Mouse (Mus musculus): ENCODE measurements around the gene 6430550D23Rik.
"Not testable (repeated sequence)": the region's sequence is repeated elsewhere in the genome, so short reads cannot be mapped to it uniquely, and the experiment has no call there.

Gene 6430550D23Rik

DNA sequence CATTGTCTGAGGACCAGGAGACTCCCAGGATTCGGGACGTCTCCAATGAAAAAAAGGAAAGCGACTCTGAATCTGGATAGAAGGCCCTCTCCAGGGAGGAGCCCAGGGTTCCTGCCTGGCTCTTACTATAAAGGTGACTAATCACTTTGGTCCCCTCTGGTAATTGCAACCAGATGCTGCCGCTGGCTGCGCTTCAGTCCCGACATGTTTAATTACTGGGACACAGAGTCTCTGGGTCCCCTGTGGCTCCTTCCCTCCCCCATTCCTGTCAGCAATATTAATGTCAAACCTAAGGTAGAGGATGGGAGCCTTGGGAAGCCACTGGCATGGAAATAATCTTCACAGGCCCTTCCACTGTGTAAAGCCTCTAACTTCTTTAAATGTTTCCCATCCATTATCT, 58.4 kb downstream of the 6430550D23Rik start:
- no peak for DNase-seq

DNA sequence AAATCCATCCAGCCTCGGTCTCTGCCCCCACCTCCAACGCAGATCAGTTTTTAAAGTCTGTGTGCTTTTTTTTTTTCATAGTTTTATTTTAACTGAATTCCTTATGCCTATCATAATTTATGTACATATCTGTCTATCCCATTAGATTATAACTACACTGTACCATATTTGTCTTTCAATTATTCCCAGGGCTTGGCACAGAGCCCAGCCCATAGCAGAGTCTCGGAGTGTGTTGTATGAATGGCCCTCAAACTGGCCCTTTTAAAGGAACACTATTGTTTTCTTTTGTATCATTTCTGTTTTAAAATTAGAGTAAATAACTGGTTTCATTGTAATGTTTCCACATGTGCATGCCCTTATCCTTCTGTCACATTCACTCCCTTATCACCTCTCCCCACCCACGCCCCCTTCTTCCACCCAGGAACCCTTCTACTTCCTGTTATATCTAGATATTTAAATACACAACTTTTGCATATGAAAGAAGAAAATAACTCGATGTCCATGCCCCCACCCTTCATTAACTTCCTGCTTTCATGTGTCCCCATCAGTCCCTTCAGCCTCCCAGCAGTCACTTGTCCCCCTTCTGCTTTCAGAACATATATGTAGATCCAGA, 60.3 kb downstream of the 6430550D23Rik start:
- no peak for DNase-seq

DNA sequence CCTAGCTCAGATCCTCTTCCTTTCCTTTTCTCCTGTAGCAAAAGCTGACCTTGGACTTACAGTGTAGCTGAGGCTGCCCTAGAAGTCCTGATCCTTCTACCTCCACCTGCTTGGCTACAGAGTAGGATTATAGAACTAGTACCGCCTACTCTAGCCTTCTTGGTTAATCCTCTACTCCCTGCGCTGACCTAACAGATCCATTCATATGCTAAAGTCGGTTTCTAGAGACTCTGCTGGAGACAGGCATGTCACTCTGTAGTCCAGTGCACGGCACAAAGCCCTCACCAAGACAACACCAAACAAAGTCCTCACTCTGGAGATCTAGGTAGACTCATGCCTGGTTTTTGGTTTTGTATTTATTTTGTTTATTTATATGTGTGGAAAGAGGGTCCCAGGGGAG, 61.3 kb downstream of the 6430550D23Rik start:
- no peak for DNase-seq

DNA sequence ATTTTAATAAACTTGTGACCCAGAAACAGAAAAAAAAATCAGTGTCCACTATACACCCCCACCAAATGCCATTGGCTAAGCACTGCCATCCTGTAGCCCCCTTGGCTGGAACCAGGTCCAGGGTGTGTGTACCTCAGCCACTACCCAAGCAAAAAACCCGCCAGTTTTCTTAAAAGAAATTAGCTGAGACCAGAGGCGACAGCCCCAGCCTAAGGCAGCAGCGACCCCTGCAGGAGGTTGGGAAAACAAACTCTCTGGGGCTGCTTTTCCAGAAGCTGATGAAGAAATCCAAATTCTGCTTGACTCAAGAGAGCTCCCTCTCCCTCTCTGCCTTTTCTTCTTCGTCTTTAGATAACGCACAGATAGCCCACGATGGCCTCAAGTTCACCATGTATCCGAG, 61.7 kb downstream of the 6430550D23Rik start:
- peak; percentile 86 for DNase-seq

DNA sequence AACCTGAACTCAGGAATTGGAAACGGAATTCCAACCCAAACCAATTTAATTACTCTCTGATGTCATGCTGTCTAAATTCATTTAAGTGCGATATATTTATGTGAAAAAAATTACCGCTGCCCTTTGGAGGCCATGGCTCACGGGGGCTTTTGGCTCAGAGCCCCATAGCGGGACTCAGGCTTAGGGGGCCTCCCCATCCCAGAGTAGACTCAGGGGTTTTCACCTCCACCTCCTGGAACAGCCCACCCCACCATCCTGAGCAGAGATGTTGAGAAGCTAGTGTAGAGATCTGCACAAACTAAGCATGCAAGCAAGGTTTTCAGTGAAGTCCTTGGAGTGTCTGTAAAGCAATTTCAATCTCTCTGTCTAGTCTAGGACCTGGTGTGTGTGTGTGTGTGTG, 62.2 kb downstream of the 6430550D23Rik start:
- no peak for DNase-seq

DNA sequence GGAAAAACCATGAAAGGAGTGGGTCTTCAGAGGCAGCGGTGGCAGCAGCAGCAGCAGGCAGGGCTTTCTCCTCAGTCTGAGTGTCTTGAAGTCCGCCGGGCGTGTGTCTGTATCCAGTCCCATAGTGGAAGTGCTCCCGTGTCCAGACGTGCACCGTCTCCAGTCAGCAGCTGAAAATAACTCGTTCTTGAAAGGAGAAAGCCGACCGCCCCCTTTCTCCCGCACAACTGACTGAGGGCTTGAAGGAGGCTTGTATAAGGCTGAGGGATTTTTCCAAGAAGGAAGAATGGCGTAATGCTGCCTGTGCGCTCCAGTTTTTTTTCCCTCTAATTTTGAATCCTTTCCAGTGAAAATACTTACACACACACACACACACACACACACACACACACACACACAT, 62.7 kb downstream of the 6430550D23Rik start, which contains the start of gene Gdf5:
Gene Gdf5, minus strand, starts transcription at position 244 of the 400 bp plus-strand sequence.
- DNase-seq = peak; percentile 53

DNA sequence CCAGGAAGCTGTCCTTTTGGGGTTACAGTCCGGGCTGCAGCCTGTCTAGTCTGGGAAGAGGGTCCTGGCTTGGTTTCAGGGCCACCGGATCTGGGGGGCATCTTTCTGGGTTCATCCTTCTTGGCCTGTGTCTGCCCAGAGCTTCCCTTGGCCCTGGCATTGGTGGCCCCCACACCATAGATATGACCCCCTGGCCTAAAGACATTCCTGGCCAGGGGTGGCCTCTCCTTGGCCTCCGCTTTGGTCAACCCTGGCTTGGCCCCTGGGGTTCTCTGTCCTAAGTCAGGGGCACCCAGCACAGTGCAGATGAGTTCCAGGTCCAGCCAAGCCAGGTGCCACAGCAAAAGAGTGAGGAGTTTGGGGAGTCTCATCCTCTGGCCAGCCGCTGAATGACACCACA, 63.1 kb downstream of the 6430550D23Rik start:
- no peak for DNase-seq

DNA sequence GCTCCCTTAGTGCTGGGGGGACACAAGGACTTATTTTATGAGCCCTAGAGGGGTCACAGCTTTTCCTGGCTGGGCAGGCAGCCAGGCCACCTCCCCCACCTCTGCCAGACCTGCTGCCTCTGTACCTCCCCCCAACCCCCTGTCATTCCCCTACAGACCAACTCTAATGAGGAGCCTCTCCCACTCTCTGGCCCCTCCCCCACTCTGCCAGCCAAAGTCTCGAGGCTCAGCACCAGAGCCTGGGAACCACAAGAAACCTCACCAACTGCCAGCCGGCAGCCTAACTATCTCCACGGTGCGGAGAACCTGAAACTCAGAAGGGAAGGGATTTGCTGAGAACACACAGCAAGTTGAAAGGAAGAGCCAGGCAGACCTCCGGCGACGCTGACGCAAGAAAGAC, 64.3 kb downstream of the 6430550D23Rik start:
- DNase-seq = no peak

DNA sequence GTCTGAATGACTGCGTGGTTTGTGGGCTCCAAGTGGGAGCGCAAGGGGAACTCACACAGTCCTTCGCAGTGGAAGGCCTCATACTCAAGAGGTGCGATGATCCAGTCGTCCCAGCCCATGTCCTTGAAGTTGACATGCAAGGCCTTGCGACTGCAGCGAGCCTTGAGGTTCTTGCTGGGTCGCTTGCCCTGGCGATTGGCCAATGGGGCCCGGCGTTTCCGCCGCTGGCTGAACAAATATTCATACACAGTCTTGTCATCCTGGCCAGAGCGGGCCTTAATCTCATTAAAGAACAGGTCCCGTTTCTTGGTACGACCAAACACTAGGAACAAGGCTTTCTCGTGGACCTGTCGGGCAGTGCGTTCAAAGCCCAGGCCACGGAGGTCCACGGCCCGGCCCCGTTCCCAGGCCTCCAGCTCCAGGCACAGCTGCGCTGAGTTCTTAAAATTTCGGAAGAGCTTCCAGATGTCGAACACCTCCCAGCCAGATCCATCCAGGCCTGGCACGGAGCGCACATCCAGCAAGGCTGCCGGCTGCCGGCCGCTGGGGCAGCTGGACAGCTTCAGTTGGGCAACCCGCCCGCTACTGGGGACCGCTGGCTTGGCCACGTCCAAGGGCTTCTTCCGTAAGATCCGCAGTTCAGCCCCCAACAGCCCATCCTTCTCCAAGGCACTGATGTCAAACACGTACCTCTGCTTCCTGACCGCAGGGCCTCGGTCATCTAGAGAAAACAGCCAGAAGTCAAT, 65.9 kb downstream of the 6430550D23Rik start:
- peak; percentile 86 for DNase-seq

DNA sequence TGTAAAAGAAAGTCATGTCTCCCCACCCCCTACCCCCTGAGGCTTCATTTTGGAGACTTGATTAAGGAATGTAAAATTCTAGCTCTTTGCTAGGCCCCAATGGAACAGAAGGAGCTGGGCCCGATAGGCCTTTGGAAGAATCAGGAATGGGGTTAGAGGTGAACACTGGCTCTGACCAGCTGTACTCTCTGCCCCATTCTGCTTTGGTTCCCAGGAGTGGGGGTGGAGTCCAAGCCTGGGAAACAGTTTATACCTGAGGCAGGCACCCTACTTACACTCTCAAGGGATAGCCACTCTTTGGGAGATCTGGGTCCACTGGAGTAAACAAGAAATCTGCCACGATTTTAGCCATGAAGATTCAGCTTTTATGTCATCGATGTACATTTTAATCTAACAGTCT, 67.1 kb downstream of the 6430550D23Rik start, which contains the start of gene Gm15557:
Gene Gm15557, plus strand, starts transcription at position 48 of the 400 bp plus-strand sequence.
- DNase-seq = no peak

DNA sequence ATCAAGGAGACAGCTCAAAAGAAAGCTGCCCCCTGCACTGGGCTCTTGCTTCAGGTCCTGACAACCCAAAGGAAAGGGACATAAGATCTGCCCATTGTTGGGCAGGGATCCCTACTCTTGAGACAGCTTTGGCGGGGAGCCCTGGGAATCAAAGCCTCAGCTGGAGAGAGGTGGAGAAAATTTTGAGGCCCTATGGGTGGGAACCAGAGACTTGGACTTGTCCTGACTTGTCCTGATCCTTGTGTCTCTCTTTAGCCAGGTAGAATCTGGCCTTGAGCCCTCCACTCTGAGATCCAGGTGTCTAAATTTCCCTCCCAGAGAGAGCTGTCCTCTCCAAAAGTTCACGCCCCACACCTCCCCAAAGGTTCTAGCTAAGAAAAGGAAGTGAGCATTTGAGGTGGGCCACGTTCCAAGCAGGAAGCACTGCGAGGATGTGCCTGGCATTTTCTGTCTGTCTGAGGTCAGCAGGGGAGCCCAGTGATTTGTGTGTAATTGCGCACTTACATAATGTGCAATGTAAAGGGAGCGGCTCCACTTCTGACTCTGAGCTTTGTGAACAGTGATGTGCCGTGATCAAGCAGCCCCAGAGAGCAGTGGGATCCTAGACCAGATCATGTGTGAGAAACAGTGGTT, 67.8 kb downstream of the 6430550D23Rik start:
- DNase-seq = no peak

DNA sequence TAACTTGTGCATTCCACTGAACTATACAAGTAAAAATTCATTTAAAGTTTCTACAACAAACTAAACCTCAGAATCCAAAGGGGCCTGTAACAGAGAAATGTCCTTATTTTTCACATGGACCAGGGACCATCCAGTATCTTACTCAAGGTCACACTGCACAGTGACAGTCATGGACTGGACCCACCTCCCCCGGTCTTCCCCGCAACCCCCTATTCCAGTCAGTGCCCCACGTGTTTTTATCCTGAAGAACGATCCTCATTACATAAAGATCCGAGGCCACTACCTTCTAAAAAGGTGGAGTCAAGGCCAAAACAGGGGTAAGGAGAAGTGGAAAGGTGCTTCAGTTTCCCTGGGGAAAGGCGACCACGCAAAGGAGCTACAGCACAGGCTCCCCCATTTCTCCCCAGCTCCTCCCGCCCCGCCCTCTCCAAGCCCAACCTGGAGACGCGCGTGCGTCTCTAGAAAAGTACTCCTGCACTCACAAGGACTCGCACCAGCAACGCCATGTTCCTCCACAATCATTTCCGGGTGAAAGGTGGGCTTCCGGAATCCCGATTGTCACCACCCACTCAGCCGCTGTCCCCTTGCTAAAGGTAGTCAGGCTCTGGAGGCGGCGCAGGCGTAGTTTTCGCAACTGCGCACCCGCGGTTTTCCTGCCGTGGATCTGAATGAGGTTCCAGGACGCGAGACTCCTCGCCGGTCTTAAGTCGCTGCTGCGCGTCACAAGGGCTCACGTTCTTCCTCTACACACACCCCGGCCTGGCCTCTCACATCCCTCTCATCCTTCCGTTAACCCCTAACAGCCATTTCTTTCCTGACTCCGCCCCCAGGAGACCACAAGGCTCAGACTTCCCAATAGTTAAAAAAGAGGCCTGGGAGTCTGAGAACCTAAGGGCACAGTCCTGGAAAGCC, 78.0 kb downstream of the 6430550D23Rik start, which contains the start of gene Uqcc1:
Gene Uqcc1, minus strand, starts transcription at position 780 of the 912 bp plus-strand sequence.
- peak; percentile 96 for DNase-seq

DNA sequence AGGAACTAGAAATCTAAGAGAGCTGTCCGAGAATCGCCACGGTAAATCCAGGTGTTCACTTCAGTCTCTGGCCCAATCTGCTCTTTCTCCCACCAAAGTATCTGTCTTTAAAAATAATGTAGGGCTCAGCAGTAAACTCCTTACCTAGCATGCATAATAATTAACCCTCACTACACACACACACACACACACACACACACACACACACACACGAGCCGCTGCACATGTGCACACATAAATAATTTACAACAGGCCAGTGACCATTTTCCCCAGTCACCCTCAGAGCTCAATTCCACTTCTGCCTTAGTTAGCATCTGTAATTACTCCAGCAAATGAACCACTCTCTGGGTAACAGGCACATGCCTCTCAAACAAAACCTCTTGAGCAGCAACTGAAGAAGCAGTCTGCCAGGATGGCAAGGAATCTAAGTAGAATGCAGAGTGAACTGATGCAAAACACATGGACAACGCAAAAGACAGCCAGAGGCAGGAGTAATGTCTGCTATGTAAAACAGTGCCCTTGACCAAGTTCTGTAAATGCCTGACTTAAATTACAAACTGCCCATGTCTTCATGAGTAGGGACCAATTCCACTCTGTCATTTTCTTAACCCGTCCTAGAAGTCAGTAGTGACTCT, 78.9 kb downstream of the 6430550D23Rik start:
- DNase-seq = no peak

DNA sequence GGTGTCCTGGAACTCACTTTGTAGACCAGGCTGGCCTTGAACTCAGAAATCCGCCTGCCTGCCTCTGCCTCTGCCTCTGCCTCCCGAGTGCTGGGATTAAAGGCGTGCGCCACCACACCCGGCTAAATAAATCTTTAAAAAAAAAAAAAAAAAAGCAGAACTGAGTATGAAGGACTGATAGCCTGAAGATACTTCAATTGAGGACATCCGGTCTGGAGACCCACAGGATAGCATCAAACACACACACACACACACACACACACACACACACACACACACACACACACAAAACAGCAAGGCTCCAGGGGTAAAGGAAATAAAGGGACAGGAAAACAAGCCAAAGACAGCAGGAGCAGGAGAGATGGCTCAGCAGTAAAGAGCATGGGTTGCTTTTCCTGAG, 82.6 kb downstream of the 6430550D23Rik start:
- not testable (repeated sequence) for DNase-seq
